Mouse (Mus musculus) heart, adult 2 months (tissue): ENCODE measurements at regions not wholly inside any gene's neighbourhood (a gene's known extent, or its start where the extent isn't known, plus 50 kb on each side); places are given as distances from the start of the nearest gene placed in this dataset.

Experiments
- CTCF ChIP-seq: fragments of 200-600 bp; IDR thresholded peaks from 2 replicates; pipeline ENCODE4 v1.8.1; 2022; ENCODE audit warnings: antibody characterized with exemption, mild to moderate bottlenecking, moderate library complexity
- POLR2A ChIP-seq: fragments of 200-500 bp; IDR thresholded peaks from 2 replicates; pipeline ENCODE4 v1.6.1; 2011; ENCODE audit warnings: mild to moderate bottlenecking, low read depth, low read length, control low read depth; ENCODE audit not compliant: insufficient read depth

DNA sequence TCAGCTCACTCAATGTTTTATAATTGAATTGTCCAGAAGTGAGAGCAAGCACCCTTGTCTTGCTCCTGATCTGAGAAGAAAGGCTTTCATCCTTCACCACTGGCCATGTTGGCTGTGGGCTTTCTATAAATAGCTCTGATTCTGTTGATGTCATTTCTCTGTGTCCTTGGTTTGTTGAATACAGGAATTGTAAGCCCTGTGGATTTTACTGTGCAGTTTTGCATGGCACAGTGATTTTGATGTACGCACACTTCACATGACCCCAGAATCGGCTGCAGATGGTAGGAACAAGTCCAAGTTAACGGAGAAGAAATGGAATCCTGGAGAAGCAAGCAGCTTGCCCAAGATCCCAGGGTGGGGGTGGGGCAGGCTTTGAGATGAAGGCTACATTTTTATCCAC is 76.1 kb downstream of the Mcfd2 start:
- TF ChIP-seq POLR2A = no peak
- TF ChIP-seq CTCF = no peak
